Mouse (Mus musculus) intestine, embryonic 16.5 days (tissue): Measurements from ENCODE around the gene Med26. TPM values are rescaled to one million over a fixed set of nuclear protein-coding genes. Genes with fewer than 3 reads are reported as not detected.
A peak's percentile ranks its signal among the peaks of the same experiment; 100 is the strongest.

ENCODE experiments used
- ATAC-seq: fragments of 200-750 bp; cut with Nextera tagmentation; 2 replicates; pipeline ENCODE4 v1.8.0; 2017; ENCODE audit warnings: moderate TSS enrichment, moderate library complexity
- H3K27ac ChIP-seq: fragments of 300-500 bp; sonication (generic); 2 replicates; pipeline ENCODE4 v1.5.1; 2014; ENCODE audit warnings: mild to moderate bottlenecking, low read length
- H3K27me3 ChIP-seq: fragments of 300-500 bp; sonication (generic); replicated peaks from 2 replicates; pipeline ENCODE4 v1.6.1; 2014; ENCODE audit warnings: low read length, control low read depth, mixed read lengths; ENCODE audit not compliant: control insufficient read depth, insufficient read depth
- H3K36me3 ChIP-seq: fragments of 300-500 bp; sonication (generic); 2 replicates; pipeline ENCODE4 v1.6.1; 2014; ENCODE audit warnings: low read length, control low read depth; ENCODE audit not compliant: control insufficient read depth, insufficient read depth
- H3K4me1 ChIP-seq: fragments of 300-500 bp; sonication (generic); 2 replicates; pipeline ENCODE4 v1.6.1; 2014; ENCODE audit warnings: low read length, control low read depth, mixed read lengths; ENCODE audit not compliant: control insufficient read depth, insufficient read depth
- H3K4me2 ChIP-seq: fragments of 300-500 bp; sonication (generic); 2 replicates; pipeline ENCODE4 v1.6.1; 2014; ENCODE audit warnings: low read depth, low read length, control low read depth
- H3K4me3 ChIP-seq: fragments of 300-500 bp; sonication (generic); 2 replicates; pipeline ENCODE4 v1.5.1; 2014; ENCODE audit warnings: mild to moderate bottlenecking, low read length
- H3K9ac ChIP-seq: fragments of 300-500 bp; sonication (generic); 2 replicates; pipeline ENCODE4 v1.6.1; 2014; ENCODE audit warnings: low read depth, low read length
- H3K9me3 ChIP-seq: fragments of 300-500 bp; sonication (generic); 2 replicates; pipeline ENCODE4 v1.6.1; 2016; ENCODE audit warnings: low read length, control low read depth; ENCODE audit not compliant: control insufficient read depth
- WGBS: fragments of 180-500 bp; shearing (Covaris S2); extraction: QIAGEN DNeasy Blood & Tissue Kit; methylation state at CpG from one replicate; pipeline ENCODE4 v1.1.7; 2014; 5-methylcytosine and 5-hydroxymethylcytosine counted together
- polyA plus RNA-seq: library from polyadenylated mRNA; unstranded; fragments of >200 nt; fragmentation: Nextera tagmentation; extraction: Ambion mirVana; gene quantifications from 2 replicates; pipeline ENCODE4 v1.2.1, GENCODE M21; 2015

Gene Med26
- polyA plus RNA-seq, 1 experiment from 2014 or later = 14.2 TPM

DNA sequence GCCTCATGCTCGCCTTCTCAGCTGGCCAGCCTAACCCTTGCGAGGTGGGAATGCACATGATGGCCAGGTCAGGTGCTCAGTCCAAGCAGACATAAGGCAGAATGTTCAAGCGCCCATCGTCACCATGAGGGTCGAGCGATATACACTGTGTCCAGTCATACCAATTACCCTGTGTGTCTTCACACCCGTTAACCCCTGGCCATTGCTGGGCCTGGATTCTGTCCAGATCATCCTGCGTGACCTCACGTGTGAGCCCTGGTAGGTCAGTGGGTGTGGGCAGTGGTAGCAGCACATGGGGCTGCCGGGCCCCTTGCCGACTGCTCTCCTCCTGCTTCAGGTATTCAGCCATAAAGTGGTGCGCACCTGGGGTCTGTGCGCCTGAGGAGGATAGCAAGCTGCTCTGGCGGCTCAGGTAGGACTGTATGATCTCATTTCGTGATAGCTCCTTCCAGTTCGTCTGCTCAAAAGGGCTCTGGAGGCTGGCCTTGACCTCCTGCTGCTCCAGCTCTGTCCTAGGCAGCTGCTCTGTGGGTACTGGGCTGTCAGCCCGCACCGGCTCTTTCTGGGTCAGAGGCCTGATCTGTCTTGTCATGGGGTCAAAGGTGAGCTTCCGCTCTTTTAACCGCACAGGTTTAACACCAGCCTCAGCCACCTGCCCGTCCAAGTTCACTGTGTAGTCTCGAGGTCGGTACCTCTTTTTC is 52.5 kb downstream of the Med26 start:
- Histone ChIP-seq H3K4me3 (no peak overlapping the region), H3K36me3 (peaks cover 17% of the 10 kb centered on the region), H3K9ac (no peak overlapping the region), H3K4me2 (no peak overlapping the region), H3K27me3 (no peaks in the 10 kb centered on the region), H3K27ac (no peak overlapping the region), H3K4me1 (peaks cover 24% of the 10 kb centered on the region), H3K9me3 (no peaks in the 10 kb centered on the region)
- WGBS = 87% methylated on average over 23 of the region's 23 CpGs
- ATAC-seq = no peak

DNA sequence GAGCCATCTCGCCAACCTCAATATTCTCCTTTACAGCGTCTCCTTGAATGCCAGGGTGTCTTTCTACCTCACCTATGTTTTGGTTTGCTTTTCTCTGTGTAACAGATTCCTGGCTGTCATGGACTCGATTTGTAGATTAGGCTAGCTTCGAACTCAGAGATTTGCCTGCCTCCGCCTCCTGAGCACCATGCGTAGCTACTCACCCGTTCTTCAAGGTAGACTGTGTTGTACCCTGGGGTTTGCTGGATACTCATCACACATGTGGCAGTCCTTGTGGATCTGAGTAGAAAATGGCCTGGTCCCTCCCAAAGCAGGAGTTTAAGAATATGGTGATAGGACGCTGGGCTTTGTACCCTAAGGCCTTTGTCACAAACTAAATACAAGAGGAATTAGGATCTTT is 54.7 kb downstream of the Med26 start:
- WGBS = 10% methylated on average over 8 of the region's 8 CpGs
- peaks cover 30% of the 10 kb centered on the region for H3K4me1 ChIP-seq
- ATAC-seq = no peak

GRCm38 (mm10) chr8:72492622-72493081 is 55.4 kb downstream of the Med26 start:
- under 1% methylated on average over 49 of the region's 56 CpGs for WGBS
- H3K4me1 ChIP-seq = peaks cover 30% of the 10 kb centered on the region
- ATAC-seq = peak; percentile 96
- peak overlapping the region; percentile 97 for H3K4me3 ChIP-seq
- H3K9ac ChIP-seq = peak overlapping the region; percentile 93
- H3K27me3 ChIP-seq = no peaks in the 10 kb centered on the region
- H3K36me3 ChIP-seq = peaks cover 17% of the 10 kb centered on the region
- H3K4me2 ChIP-seq = peak overlapping the region; percentile 85
- H3K9me3 ChIP-seq = no peaks in the 10 kb centered on the region
- H3K27ac ChIP-seq = peak overlapping the region; percentile 90

More for the DNA sequence above, 54.7 kb downstream of the Med26 start:
- Histone ChIP-seq H3K4me3 (peak overlapping the region; percentile 72), H3K27ac (no peak overlapping the region), H3K27me3 (no peaks in the 10 kb centered on the region), H3K9me3 (no peaks in the 10 kb centered on the region), H3K9ac (peak overlapping the region; percentile 69), H3K4me2 (peak overlapping the region; percentile 85), H3K36me3 (peaks cover 17% of the 10 kb centered on the region)

DNA sequence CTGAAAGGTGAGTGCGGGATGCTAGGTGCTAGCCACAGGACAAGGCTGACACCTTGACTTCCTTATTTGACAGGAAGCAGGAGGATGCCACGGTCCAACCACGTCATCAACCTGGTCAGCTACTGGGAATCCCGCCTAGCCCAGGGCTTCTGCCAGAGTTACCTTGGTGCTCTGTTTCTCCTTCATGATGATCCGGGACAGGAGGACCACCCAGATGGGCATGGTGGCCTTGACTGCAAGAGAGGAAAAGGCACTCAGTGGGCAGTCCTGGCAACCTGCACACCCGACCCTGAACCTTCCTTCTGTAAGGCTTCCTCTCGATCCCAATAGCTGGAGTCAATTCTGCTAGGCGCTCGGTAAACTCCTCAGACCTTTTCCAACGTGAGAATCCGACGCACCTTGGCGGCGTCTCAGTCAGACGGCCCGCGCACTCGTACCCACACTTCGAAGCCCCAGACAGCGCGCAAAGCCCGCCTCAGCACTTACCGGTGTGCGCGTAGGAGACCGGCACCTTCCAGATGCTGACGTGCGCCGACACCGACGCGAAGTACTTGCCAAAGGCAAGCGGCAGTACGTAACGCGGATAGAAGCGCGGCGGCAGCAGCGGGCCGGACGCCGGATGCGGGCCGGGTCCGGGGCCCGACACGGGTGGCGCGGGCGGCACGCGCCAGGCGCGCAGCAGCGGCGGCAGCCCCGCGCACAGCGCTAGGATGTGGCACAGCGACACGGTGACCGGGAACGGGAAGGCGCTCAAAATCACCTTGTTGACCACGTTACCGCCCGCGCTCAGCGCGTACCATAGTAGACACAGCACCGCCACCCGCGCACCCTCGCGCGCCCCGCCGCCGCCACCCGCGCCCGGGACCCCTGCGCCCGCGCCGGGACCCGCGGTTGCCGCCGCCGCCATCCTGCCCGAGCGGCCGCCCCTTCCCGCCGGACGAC is 56.1 kb downstream of the Med26 start, which contains the start of gene Slc35e1:
Gene Slc35e1, minus strand, starts transcription at position 935 of the 942 bp plus-strand sequence.
- WGBS = under 1% methylated on average over 97 of the region's 98 CpGs
- peak within 1 kb of the TSS; percentile 97 for H3K4me3 ChIP-seq

GRCm38 (mm10) chr8:72491017-72491416 is 57.1 kb downstream of the Med26 start:
- ATAC-seq = no peak
- Histone ChIP-seq H3K27ac (no peak overlapping the region), H3K4me3 (peak overlapping the region; percentile 97), H3K4me2 (peak overlapping the region; percentile 69), H3K4me1 (peaks cover 30% of the 10 kb centered on the region), H3K36me3 (peaks cover 16% of the 10 kb centered on the region), H3K27me3 (no peaks in the 10 kb centered on the region), H3K9me3 (no peaks in the 10 kb centered on the region), H3K9ac (no peak overlapping the region)
- WGBS = 70% methylated on average over 2 of the region's 2 CpGs

More for the DNA sequence above, 56.1 kb downstream of the Med26 start, which contains the start of gene Slc35e1:
- peak within 1 kb of the TSS; percentile 90 for H3K27ac ChIP-seq
- H3K27me3 ChIP-seq = no peaks in the 10 kb centered on the region
- H3K4me2 ChIP-seq = peak within 1 kb of the TSS; percentile 85
- H3K4me1 ChIP-seq = peaks cover 30% of the 10 kb centered on the region
- H3K36me3 ChIP-seq = peaks cover 18% of the 10 kb centered on the region
- H3K9me3 ChIP-seq = no peaks in the 10 kb centered on the region
- peak within 1 kb of the TSS; percentile 93 for H3K9ac ChIP-seq
- peak; percentile 54 for ATAC-seq

GRCm38 (mm10) chr8:72487014-72487413 is 61.1 kb downstream of the Med26 start:
- H3K4me3 ChIP-seq = no peak overlapping the region
- peaks cover 20% of the 10 kb centered on the region for H3K4me1 ChIP-seq
- H3K27me3 ChIP-seq = no peaks in the 10 kb centered on the region
- H3K9ac ChIP-seq = no peak overlapping the region
- no peaks in the 10 kb centered on the region for H3K9me3 ChIP-seq
- H3K36me3 ChIP-seq = peaks cover 20% of the 10 kb centered on the region
- no peak for ATAC-seq
- H3K4me2 ChIP-seq = no peak overlapping the region
- H3K27ac ChIP-seq = no peak overlapping the region

DNA sequence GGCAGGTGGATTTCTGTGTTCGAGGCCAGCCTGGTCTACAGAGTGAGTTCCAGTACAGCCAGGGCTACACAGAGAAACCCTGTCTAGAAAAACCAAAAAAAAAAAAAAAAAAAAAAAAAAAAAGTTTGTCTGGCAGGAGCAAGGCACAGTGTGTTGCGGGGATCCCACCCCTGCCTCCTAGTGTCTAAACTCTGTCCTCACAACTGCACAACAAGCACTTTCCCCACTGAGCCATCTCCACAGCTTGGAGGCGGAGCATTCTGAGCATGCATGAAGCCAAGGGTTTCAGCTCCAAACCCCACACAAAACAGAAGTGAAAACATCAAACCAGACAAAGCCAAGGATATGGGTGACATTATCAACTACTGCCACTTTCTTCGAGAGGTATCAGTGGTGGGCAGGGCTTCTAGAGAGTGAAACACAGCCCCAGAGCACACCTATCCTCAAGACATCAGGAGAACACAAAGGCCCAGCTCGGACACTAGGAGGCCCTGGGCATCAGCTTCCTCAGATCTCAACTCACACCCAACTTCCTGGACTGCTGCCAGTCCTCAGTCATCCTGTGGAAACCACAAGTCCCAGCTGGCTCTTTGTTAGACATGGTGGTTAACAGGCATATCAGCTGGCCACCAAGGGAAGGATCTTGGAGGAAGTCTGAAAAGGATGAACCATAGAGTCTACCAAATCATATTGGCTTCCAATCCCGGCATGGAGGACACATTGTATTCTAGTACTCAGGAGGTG is 62.4 kb downstream of the Med26 start:
- Histone ChIP-seq H3K4me2 (no peak overlapping the region), H3K9ac (no peak overlapping the region), H3K27ac (no peak overlapping the region), H3K27me3 (no peaks in the 10 kb centered on the region), H3K4me3 (no peak overlapping the region), H3K36me3 (peaks cover 20% of the 10 kb centered on the region), H3K9me3 (no peaks in the 10 kb centered on the region), H3K4me1 (peaks cover 12% of the 10 kb centered on the region)
- no peak for ATAC-seq
- WGBS = 82% methylated on average over 6 of the region's 6 CpGs

DNA sequence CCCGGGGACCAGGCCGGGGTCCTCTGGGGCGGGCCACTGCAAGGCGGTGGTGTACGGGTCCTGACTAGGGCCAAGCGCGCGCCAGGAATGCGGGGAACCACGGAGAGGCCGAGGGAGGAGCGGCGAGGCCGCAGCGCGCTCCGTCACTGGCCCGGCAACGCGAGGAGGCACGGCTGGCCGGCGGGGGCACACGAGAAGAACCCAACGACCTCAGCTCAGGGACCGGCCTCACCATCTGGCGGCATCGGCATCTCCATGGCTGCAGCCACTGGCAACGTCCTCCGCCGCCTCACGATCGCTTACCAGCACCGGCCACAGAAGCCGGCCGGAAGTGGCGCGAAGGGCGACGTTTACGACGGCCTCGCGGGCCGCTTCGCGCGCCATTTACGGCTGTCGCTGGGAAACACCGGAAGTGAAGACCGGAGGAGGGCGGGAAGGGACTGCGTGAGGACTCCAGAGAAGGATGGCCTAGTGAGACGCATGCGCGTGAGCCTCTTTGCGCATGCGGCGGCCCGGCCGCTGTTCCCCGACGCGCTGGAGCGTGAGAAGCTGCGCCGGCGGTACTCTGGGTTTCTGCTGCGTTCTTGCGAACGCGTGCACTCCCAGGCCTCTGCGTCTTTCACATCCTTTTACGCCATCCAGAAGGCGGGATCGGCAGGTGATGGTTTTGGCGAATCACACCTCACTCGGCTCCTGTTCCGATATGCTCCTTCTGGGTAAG is 73.1 kb downstream of the Med26 start, which contains the start of gene Cherp:
Gene Cherp, minus strand, starts transcription at position 401 of the 721 bp plus-strand sequence.
- H3K4me3 ChIP-seq = peak within 1 kb of the TSS; percentile 98
- peak; percentile 97 for ATAC-seq
- H3K27me3 ChIP-seq = no peaks in the 10 kb centered on the region
- H3K4me2 ChIP-seq = peak within 1 kb of the TSS; percentile 97
- under 1% methylated on average over 80 of the region's 80 CpGs for WGBS
- H3K36me3 ChIP-seq = peaks cover 8% of the 10 kb centered on the region
- peak within 1 kb of the TSS; percentile 88 for H3K9ac ChIP-seq
- H3K27ac ChIP-seq = peak within 1 kb of the TSS; percentile 92
- H3K4me1 ChIP-seq = peaks cover 12% of the 10 kb centered on the region
- no peaks in the 10 kb centered on the region for H3K9me3 ChIP-seq
